Mouse (Mus musculus) hindbrain, embryonic 11.5 days (tissue): ENCODE measurements around the gene Wnt3a. TPM values are rescaled to one million over a fixed set of nuclear protein-coding genes. Genes with fewer than 3 reads are reported as not detected.
"Not testable (repeated sequence)": the region's sequence is repeated elsewhere in the genome, so short reads cannot be mapped to it uniquely, and the experiment has no call there.

ENCODE experiments used
- ATAC-seq: fragments of 200-750 bp; cut with Nextera tagmentation; 2 replicates; pipeline ENCODE4 v1.8.0; 2017; ENCODE audit warnings: mild to moderate bottlenecking, moderate TSS enrichment, moderate library complexity; ENCODE audit not compliant: low FRiP score
- DNase-seq: peaks from one replicate; pipeline ENCODE4 v3.0.0-alpha.2; 2015; ENCODE audit warnings: low spot score
- H3K27ac ChIP-seq: fragments of 300-500 bp; sonication (generic); 2 replicates; pipeline ENCODE4 v1.5.1; 2014; ENCODE audit warnings: mild to moderate bottlenecking, low read depth, low read length
- H3K27me3 ChIP-seq: fragments of 300-500 bp; sonication (generic); 2 replicates; pipeline ENCODE4 v1.6.1; 2014; ENCODE audit warnings: mild to moderate bottlenecking, low read length, moderate library complexity, mixed read lengths; ENCODE audit not compliant: control insufficient read depth, insufficient read depth
- H3K36me3 ChIP-seq: fragments of 300-500 bp; sonication (generic); 2 replicates; pipeline ENCODE4 v1.6.1; 2014; ENCODE audit warnings: mild to moderate bottlenecking, low read length, moderate library complexity, mixed read lengths; ENCODE audit not compliant: control insufficient read depth, insufficient read depth
- H3K4me1 ChIP-seq: fragments of 300-500 bp; sonication (generic); replicated peaks from 2 replicates; pipeline ENCODE4 v1.6.1; 2014; ENCODE audit warnings: low read length, mixed read lengths; ENCODE audit not compliant: control insufficient read depth, insufficient read depth
- H3K4me2 ChIP-seq: fragments of 300-500 bp; sonication (generic); replicated peaks from 2 replicates; pipeline ENCODE4 v1.6.1; 2014; ENCODE audit warnings: mild to moderate bottlenecking, low read depth, low read length
- H3K4me3 ChIP-seq: fragments of 300-500 bp; sonication (generic); 2 replicates; pipeline ENCODE4 v1.5.1; 2014; ENCODE audit warnings: low read depth, low read length
- H3K9ac ChIP-seq: fragments of 300-500 bp; sonication (generic); 2 replicates; pipeline ENCODE4 v1.6.1; 2014; ENCODE audit warnings: low read depth, low read length
- H3K9me3 ChIP-seq: fragments of 300-500 bp; sonication (generic); 2 replicates; pipeline ENCODE4 v1.6.1; 2016; ENCODE audit warnings: low read length; ENCODE audit not compliant: control insufficient read depth
- WGBS: fragments of 180-500 bp; shearing (Covaris S2); extraction: QIAGEN DNeasy Blood & Tissue Kit; methylation state at CpG from one replicate; pipeline ENCODE4 v1.1.7; 2014; 5-methylcytosine and 5-hydroxymethylcytosine counted together
- polyA plus RNA-seq: library from polyadenylated mRNA; unstranded; fragments of >200 nt; fragmentation: Nextera tagmentation; extraction: Ambion mirVana; gene quantifications from 2 replicates; pipeline ENCODE4 v1.2.1, GENCODE M21; 2014

Gene Wnt3a
- polyA plus RNA-seq, 1 experiment from 2014 or later: 4.0 TPM

DNA sequence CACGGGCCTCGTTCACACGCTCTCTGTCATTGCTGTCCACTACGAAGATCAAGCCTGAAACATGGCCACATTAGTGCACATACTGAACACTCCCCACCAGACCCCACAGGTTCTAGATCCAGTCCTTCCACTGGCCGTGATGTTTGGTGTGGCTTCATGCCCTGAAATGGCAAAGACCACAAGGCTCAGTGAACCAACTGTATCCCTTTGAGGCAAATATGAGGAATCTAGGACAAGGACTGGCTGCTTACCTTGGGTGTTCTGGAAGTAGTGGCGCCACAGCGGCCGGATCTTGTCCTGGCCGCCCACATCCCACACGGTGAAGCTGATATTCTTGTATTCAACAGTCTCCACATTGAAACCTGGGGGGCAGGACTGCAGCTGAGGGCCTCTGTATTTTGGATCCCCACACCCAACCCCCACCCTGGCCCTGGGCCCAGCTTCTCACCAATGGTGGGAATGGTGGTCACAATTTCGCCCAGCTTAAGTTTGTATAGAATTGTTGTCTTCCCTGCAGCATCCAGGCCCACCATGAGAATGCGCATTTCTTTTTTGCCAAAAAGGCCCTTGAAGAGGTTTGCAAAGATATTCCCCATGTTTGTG lies 77.6 kb downstream of the Wnt3a start:
- ATAC-seq (no peak), DNase-seq (no peak)
- WGBS: 91% methylated on average over 12 of the region's 12 CpGs
- H3K4me3 ChIP-seq: no peak overlapping the region
- H3K27me3 ChIP-seq: no peaks in the 10 kb centered on the region
- no peak overlapping the region for H3K4me2 ChIP-seq
- H3K9me3 ChIP-seq: no peaks in the 10 kb centered on the region
- H3K4me1 ChIP-seq: no peaks in the 10 kb centered on the region
- H3K27ac ChIP-seq: no peak overlapping the region
- 0 out of 2 replicates have a peak, but pooled peaks cover 5% of the 10 kb centered on the region for H3K36me3 ChIP-seq
- no peak overlapping the region for H3K9ac ChIP-seq

DNA sequence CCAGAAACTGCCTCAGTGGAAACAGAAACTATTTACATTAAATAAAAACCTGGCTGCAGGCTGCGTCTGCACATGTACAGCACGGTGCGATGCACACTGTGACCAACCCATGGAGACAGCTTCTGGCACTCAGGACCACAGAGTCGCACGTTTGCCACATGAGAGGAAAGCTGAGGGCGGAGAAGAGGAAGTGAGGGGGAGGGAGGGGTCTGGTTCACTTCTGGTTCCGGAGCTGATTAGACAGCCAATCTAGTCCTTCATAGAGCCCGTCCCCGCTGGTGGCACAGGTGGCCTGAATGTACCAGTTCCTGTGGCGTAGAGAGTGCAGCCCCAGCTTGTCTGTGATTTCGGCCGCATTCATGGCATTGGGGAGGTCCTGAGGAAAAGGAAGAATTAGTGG lies 78.2 kb downstream of the Wnt3a start:
- not testable (repeated sequence) for DNase-seq, H3K27me3 ChIP-seq, H3K4me1 ChIP-seq, H3K36me3 ChIP-seq, H3K27ac ChIP-seq, ATAC-seq, H3K4me2 ChIP-seq, H3K4me3 ChIP-seq, H3K9ac ChIP-seq, H3K9me3 ChIP-seq
- 90% methylated on average over 12 of the region's 12 CpGs for WGBS

DNA sequence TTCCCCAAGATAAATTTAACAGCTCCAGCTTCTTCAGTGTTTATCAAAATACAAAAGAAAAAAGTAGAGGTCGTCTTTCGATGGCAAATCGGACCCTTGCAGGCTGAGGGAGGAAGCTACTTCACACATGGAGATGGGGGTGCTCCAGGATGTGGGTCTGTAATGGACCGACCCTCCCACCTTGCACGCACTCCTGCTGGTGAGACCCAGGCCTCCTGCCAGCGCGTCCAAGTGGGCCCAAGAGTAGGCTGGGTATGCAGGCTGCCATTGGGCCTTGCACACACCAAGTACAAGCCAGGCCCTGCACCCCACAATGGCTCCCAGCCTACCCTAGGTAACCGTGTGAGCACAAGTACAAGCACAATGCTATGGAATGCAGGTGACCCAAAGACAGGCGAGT lies 79.0 kb downstream of the Wnt3a start:
- not testable (repeated sequence) for H3K4me1 ChIP-seq, H3K27ac ChIP-seq, DNase-seq, H3K4me2 ChIP-seq, H3K9me3 ChIP-seq, H3K9ac ChIP-seq, ATAC-seq, H3K4me3 ChIP-seq, H3K36me3 ChIP-seq, H3K27me3 ChIP-seq
- WGBS: 91% methylated on average over 9 of the region's 9 CpGs

- Histone ChIP-seq H3K36me3 (0 out of 2 replicates have a peak, but pooled peaks cover 5% of the 10 kb centered on the region), H3K27ac (no peak overlapping the region), H3K4me3 (no peak overlapping the region), H3K9ac (no peak overlapping the region), H3K27me3 (no peaks in the 10 kb centered on the region), H3K4me2 (no peak overlapping the region), H3K4me1 (no peaks in the 10 kb centered on the region), H3K9me3 (no peaks in the 10 kb centered on the region)
- 92% methylated on average over 4 of the region's 4 CpGs for WGBS
- ATAC-seq: no peak
- no peak for DNase-seq
Measured at GRCm38 (mm10) chr11:59210020-59210419, 80.5 kb downstream of the Wnt3a start.

- peak overlapping the region; percentile 91; the same call in 1 of the 2 replicates for H3K4me3 ChIP-seq
- ATAC-seq: no peak
- 73% methylated on average over 5 of the region's 5 CpGs for WGBS
- no peak for DNase-seq
- H3K36me3 ChIP-seq: 0 out of 2 replicates have a peak, but pooled peaks cover 5% of the 10 kb centered on the region
- H3K4me1 ChIP-seq: no peaks in the 10 kb centered on the region
- no peaks in the 10 kb centered on the region for H3K9me3 ChIP-seq
- peak overlapping the region; percentile 82; the same call in 1 of the 2 replicates for H3K4me2 ChIP-seq
- H3K27ac ChIP-seq: no peak overlapping the region
- H3K27me3 ChIP-seq: no peaks in the 10 kb centered on the region
- H3K9ac ChIP-seq: no peak overlapping the region
Measured at GRCm38 (mm10) chr11:59209580-59209979, 81.0 kb downstream of the Wnt3a start.

DNA sequence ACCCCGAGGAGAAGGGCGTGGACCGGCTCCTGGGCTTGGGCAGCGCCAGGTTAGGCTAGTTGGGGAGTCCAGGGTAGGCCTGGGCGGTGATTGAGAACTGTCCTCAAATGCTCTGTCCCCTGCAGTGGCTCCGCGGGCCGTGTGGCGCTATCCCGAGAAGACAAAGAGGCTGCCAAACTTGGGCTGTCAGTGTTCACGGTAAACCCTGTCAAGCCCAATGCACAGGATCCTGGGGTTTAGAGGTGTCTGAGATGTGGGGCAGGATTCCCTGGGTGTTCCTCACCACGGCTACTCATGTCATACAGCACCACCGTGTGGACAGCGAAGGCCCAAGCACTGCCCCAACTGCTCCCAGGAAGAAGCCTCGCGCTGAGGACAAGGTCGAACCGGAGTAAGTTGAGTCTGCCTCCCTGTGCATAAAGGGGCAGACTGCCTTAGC lies 81.5 kb downstream of the Wnt3a start:
- Histone ChIP-seq H3K4me2 (peak overlapping the region; percentile 82), H3K4me1 (no peaks in the 10 kb centered on the region), H3K9ac (peak overlapping the region; percentile 88), H3K4me3 (peak overlapping the region; percentile 91), H3K36me3 (0 out of 2 replicates have a peak, but pooled peaks cover 5% of the 10 kb centered on the region), H3K9me3 (no peaks in the 10 kb centered on the region), H3K27ac (peak overlapping the region; percentile 86; the same call in 1 of the 2 replicates), H3K27me3 (no peaks in the 10 kb centered on the region)
- WGBS: 12% methylated on average over 18 of the region's 18 CpGs
- DNase-seq (peak; percentile 80), ATAC-seq (peak; percentile 52)

DNA sequence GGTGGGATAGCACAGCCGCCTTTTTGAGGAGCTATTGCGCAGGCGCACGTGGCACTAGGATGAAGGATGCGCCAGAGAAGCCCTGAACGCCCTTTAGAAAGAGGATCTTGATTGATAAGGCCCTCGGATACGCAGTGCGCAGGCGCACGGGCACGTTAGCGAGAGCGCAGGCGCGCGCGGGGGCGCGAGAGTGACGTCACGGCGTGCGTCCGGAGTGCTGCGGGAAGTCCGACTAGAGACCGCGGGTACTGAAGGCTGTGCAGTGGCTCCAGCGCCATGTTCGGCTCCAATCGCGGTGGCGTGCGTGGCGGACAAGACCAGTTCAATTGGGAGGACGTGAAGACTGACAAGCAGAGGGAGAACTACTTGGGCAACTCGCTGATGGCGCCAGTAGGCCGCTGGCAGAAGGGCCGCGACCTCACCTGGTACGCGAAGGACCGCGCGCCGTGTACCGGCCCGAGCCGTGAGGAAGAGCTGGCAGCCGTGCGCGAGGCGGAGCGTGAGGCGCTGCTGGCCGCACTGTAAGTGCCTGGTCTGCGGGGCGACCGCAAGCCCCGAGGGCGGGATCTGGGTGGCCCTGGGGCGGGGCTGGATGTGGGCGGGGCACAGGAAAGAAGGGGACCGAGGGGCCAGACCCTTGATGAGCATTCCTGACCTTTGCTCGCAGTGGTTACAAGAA lies 82.3 kb downstream of the Wnt3a start, which contains the start of gene 2310033P09Rik:
Gene 2310033P09Rik, plus strand, starts transcription at position 169 of the 679 bp plus-strand sequence.
- H3K27ac ChIP-seq: peak within 1 kb of the TSS; percentile 86
- peak within 1 kb of the TSS; percentile 88 for H3K9ac ChIP-seq
- peak within 1 kb of the TSS; percentile 91 for H3K4me3 ChIP-seq
- H3K9me3 ChIP-seq: no peaks in the 10 kb centered on the region
- no peaks in the 10 kb centered on the region for H3K27me3 ChIP-seq
- 0 out of 2 replicates have a peak, but pooled peaks cover 5% of the 10 kb centered on the region for H3K36me3 ChIP-seq
- H3K4me2 ChIP-seq: peak within 1 kb of the TSS; percentile 82
- ATAC-seq (peak; percentile 86), DNase-seq (peak; percentile 99)
- WGBS: under 1% methylated on average over 65 of the region's 67 CpGs
- no peaks in the 10 kb centered on the region for H3K4me1 ChIP-seq

DNA sequence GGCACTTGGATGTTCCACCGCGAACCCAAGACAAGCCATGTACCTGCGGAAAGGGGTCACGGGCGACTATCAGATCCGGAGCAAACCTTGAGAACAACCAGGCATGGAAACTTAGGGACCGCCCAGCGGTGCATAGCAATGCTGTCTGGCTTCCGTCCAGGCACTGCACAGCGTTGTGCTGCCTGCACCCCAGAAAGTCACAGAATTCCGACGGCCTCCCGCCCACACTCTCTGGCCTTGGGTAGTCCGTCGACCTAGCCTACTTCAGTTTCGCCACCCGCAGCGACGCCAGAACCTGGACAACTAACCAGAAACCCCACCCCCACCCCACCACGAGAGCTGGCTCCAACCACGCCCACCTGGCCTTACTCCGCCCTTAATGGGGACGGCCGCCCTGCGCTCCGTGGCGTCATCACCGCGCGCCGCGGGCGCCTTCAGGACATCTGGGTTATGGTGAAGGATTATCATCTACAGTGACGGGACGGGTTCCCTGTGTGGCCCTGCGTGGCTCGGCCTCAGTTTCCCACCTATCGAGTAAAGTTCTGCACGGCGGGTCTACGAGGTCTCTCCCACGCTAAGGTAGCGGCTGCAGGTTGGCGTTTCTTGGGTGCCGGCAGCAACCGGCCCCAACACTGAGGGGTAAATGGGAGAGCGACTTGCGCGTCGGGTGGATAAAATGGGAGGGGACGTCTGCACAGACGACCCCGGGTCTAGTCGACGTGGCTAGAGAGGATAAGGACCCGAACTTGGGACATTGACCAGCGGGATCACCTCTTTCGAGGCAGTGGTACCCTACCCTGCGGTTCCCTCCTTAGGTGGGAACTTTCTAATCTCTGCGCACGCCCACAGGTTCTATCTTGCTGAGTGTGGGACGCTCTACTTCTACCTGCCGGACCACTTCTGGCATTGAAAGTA lies 88.2 kb downstream of the Wnt3a start, which contains the start of gene Mrpl55:
Gene Mrpl55, plus strand, starts transcription at position 406 of the 915 bp plus-strand sequence.
- WGBS: under 1% methylated on average over 63 of the region's 63 CpGs
- Histone ChIP-seq H3K4me3 (peak within 1 kb of the TSS; percentile 83), H3K4me1 (no peaks in the 10 kb centered on the region; the same call in 1 of the 2 replicates), H3K9me3 (no peaks in the 10 kb centered on the region), H3K27me3 (no peaks in the 10 kb centered on the region), H3K4me2 (peak within 1 kb of the TSS; percentile 84), H3K27ac (no peak within 1 kb of the TSS), H3K36me3 (0 out of 2 replicates have a peak, but pooled peaks cover 2% of the 10 kb centered on the region), H3K9ac (peak within 1 kb of the TSS; percentile 75)
- ATAC-seq (peak; percentile 91), DNase-seq (peak; percentile 98)
